Mouse (Mus musculus): Measurements from ENCODE around the gene Tdrd3. TPM values are rescaled to one million over a fixed set of nuclear protein-coding genes. Genes with fewer than 3 reads are reported as not detected.

Gene Tdrd3
- polyA plus RNA-seq (2014; fragmentation: Nextera tagmentation; extraction: Ambion mirVana): 38.4 and 53.8 TPM in 2 replicates

GRCm38 (mm10) chr14:87415808-87416721, at the start of gene Tdrd3:
Tdrd3 (plus strand) TSS chr14:87416639.
- Histone ChIP-seq H3K36me3 (ENCODE audit: control insufficient read depth, insufficient read depth, low read length) (no peaks in the 10 kb centered on the region), H3K9me3 (ENCODE audit: control insufficient read depth, low read length) (no peaks in the 10 kb centered on the region), H3K27ac (replicated peaks; ENCODE audit: low read depth, low read length) (peak within 1 kb of the TSS; percentile 98), H3K9ac (replicated peaks; ENCODE audit: low read length) (peak within 1 kb of the TSS; percentile 91), H3K27me3 (ENCODE audit: control insufficient read depth, insufficient read depth, low read length) (no peaks in the 10 kb centered on the region), H3K4me2 (ENCODE audit: low read length) (peak within 1 kb of the TSS; percentile 81), H3K4me1 (ENCODE audit: control insufficient read depth, insufficient read depth, low read length) (peaks cover 16% of the 10 kb centered on the region), H3K4me3 (replicated peaks; ENCODE audit: low read depth, low read length) (peak within 1 kb of the TSS; percentile 85)
- ATAC-seq (ENCODE audit: low FRiP score, low TSS enrichment) (peak; percentile 95), DNase-seq (peak; percentile 96)
- WGBS: under 1% methylated on average over 85 of the region's 85 CpGs

- H3K4me1 ChIP-seq (ENCODE audit: control insufficient read depth, insufficient read depth, low read length): no peaks in the 10 kb centered on the region
- DNase-seq (no peak), ATAC-seq (ENCODE audit: low FRiP score, low TSS enrichment) (no peak)
- no peak overlapping the region for H3K4me3 ChIP-seq (replicated peaks; ENCODE audit: low read depth, low read length)
- H3K9me3 ChIP-seq (ENCODE audit: control insufficient read depth, low read length): no peaks in the 10 kb centered on the region
- 74% methylated on average over 3 of the region's 3 CpGs for WGBS
- no peak overlapping the region for H3K27ac ChIP-seq (replicated peaks; ENCODE audit: low read depth, low read length)
- H3K9ac ChIP-seq (replicated peaks; ENCODE audit: low read length): no peak overlapping the region
- H3K27me3 ChIP-seq (ENCODE audit: control insufficient read depth, insufficient read depth, low read length): no peaks in the 10 kb centered on the region
- no peaks in the 10 kb centered on the region for H3K36me3 ChIP-seq (ENCODE audit: control insufficient read depth, insufficient read depth, low read length)
- H3K4me2 ChIP-seq (ENCODE audit: low read length): no peak overlapping the region
These were observed 49.3 kb upstream of the Tdrd3 start for GRCm38 (mm10) chr14:87367169-87367568.

DNA sequence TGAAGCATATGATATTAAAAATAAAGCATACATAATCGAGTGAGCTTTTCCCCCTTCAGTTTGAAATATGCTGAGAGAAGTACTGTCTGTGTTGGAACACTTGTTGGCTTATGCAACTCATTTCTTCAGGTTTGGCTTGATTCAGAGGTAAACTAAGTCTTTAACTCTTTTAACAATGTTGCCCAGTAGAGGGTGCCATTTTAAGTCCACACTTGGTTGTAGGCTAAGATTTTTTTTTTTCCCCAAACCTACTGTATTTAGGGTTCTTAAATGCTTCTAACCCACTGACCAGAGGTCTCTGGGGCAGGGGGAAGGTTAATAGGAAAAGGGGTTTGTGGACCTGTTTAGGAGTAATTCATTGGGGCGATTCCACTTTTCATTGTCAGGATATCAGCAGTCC, 33.4 kb upstream of the Tdrd3 start:
- H3K4me3 ChIP-seq (replicated peaks; ENCODE audit: low read depth, low read length): no peak overlapping the region
- 87% methylated on average over 2 of the region's 2 CpGs for WGBS
- DNase-seq: no peak
- H3K4me2 ChIP-seq (ENCODE audit: low read length): no peak overlapping the region
- no peak overlapping the region for H3K27ac ChIP-seq (replicated peaks; ENCODE audit: low read depth, low read length)
- no peak overlapping the region for H3K9ac ChIP-seq (replicated peaks; ENCODE audit: low read length)
- H3K27me3 ChIP-seq (ENCODE audit: control insufficient read depth, insufficient read depth, low read length): no peaks in the 10 kb centered on the region
- no peaks in the 10 kb centered on the region for H3K36me3 ChIP-seq (ENCODE audit: control insufficient read depth, insufficient read depth, low read length)
- no peaks in the 10 kb centered on the region for H3K4me1 ChIP-seq (ENCODE audit: control insufficient read depth, insufficient read depth, low read length)
- no peak for ATAC-seq (ENCODE audit: low FRiP score, low TSS enrichment)
- H3K9me3 ChIP-seq (ENCODE audit: control insufficient read depth, low read length): no peaks in the 10 kb centered on the region

GRCm38 (mm10) chr14:87384288-87385268, 31.9 kb upstream of the Tdrd3 start:
- ATAC-seq (ENCODE audit: low FRiP score, low TSS enrichment) (no peak), DNase-seq (no peak)
- Histone ChIP-seq H3K4me1 (ENCODE audit: control insufficient read depth, insufficient read depth, low read length) (no peaks in the 10 kb centered on the region), H3K9ac (replicated peaks; ENCODE audit: low read length) (no peak overlapping the region), H3K9me3 (ENCODE audit: control insufficient read depth, low read length) (no peaks in the 10 kb centered on the region), H3K4me2 (ENCODE audit: low read length) (no peak overlapping the region), H3K4me3 (replicated peaks; ENCODE audit: low read depth, low read length) (no peak overlapping the region), H3K27me3 (ENCODE audit: control insufficient read depth, insufficient read depth, low read length) (no peaks in the 10 kb centered on the region), H3K27ac (replicated peaks; ENCODE audit: low read depth, low read length) (no peak overlapping the region), H3K36me3 (ENCODE audit: control insufficient read depth, insufficient read depth, low read length) (no peaks in the 10 kb centered on the region)
- WGBS: 91% methylated on average over 7 of the region's 7 CpGs

- Histone ChIP-seq H3K4me1 (ENCODE audit: control insufficient read depth, insufficient read depth, low read length) (no peaks in the 10 kb centered on the region), H3K9ac (replicated peaks; ENCODE audit: low read length) (no peak overlapping the region), H3K4me2 (ENCODE audit: low read length) (no peak overlapping the region), H3K27me3 (ENCODE audit: control insufficient read depth, insufficient read depth, low read length) (no peaks in the 10 kb centered on the region), H3K36me3 (ENCODE audit: control insufficient read depth, insufficient read depth, low read length) (no peaks in the 10 kb centered on the region), H3K4me3 (replicated peaks; ENCODE audit: low read depth, low read length) (no peak overlapping the region), H3K27ac (replicated peaks; ENCODE audit: low read depth, low read length) (no peak overlapping the region), H3K9me3 (ENCODE audit: control insufficient read depth, low read length) (no peaks in the 10 kb centered on the region)
- WGBS: 77% methylated on average over 3 of the region's 3 CpGs
- no peak for ATAC-seq (ENCODE audit: low FRiP score, low TSS enrichment)
- no peak for DNase-seq
These were observed 23.3 kb upstream of the Tdrd3 start for GRCm38 (mm10) chr14:87393096-87393495.

- 40% methylated on average over 5 of the region's 5 CpGs for WGBS
- Histone ChIP-seq H3K4me2 (ENCODE audit: low read length) (no peak overlapping the region), H3K27me3 (ENCODE audit: control insufficient read depth, insufficient read depth, low read length) (no peaks in the 10 kb centered on the region), H3K4me3 (replicated peaks; ENCODE audit: low read depth, low read length) (no peak overlapping the region), H3K9ac (replicated peaks; ENCODE audit: low read length) (no peak overlapping the region), H3K36me3 (ENCODE audit: control insufficient read depth, insufficient read depth, low read length) (no peaks in the 10 kb centered on the region), H3K27ac (replicated peaks; ENCODE audit: low read depth, low read length) (no peak overlapping the region), H3K4me1 (ENCODE audit: control insufficient read depth, insufficient read depth, low read length) (no peaks in the 10 kb centered on the region), H3K9me3 (ENCODE audit: control insufficient read depth, low read length) (no peaks in the 10 kb centered on the region)
- DNase-seq: peak; percentile 48
- no peak for ATAC-seq (ENCODE audit: low FRiP score, low TSS enrichment)
These were observed 19.8 kb upstream of the Tdrd3 start for GRCm38 (mm10) chr14:87396643-87397042.

DNA sequence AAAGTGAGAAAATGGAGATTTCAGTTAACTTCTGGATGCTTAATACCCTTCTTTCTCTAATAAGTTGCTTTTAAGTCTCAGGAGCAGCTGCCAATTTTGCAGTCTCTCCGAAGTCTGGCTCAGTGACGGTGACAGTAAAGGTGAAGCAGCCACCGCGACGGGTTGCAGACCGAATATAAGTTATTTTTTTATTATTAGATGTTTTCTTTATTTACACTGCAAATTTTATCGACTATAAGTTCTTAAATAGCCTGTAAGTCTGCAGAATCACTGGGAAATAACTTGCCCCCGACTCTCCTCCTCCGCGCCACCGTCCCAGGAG, 992 bp upstream of the Tdrd3 start:
- peaks cover 16% of the 10 kb centered on the region for H3K4me1 ChIP-seq (ENCODE audit: control insufficient read depth, insufficient read depth, low read length)
- H3K4me2 ChIP-seq (ENCODE audit: low read length): peak overlapping the region; percentile 81
- no peaks in the 10 kb centered on the region for H3K27me3 ChIP-seq (ENCODE audit: control insufficient read depth, insufficient read depth, low read length)
- H3K4me3 ChIP-seq (replicated peaks; ENCODE audit: low read depth, low read length): peak overlapping the region; percentile 85
- no peaks in the 10 kb centered on the region for H3K9me3 ChIP-seq (ENCODE audit: control insufficient read depth, low read length)
- no peak overlapping the region for H3K27ac ChIP-seq (replicated peaks; ENCODE audit: low read depth, low read length)
- WGBS: 2% methylated on average over 11 of the region's 11 CpGs
- H3K36me3 ChIP-seq (ENCODE audit: control insufficient read depth, insufficient read depth, low read length): no peaks in the 10 kb centered on the region
- no peak for DNase-seq
- ATAC-seq (ENCODE audit: low FRiP score, low TSS enrichment): no peak
- H3K9ac ChIP-seq (replicated peaks; ENCODE audit: low read length): no peak overlapping the region

DNA sequence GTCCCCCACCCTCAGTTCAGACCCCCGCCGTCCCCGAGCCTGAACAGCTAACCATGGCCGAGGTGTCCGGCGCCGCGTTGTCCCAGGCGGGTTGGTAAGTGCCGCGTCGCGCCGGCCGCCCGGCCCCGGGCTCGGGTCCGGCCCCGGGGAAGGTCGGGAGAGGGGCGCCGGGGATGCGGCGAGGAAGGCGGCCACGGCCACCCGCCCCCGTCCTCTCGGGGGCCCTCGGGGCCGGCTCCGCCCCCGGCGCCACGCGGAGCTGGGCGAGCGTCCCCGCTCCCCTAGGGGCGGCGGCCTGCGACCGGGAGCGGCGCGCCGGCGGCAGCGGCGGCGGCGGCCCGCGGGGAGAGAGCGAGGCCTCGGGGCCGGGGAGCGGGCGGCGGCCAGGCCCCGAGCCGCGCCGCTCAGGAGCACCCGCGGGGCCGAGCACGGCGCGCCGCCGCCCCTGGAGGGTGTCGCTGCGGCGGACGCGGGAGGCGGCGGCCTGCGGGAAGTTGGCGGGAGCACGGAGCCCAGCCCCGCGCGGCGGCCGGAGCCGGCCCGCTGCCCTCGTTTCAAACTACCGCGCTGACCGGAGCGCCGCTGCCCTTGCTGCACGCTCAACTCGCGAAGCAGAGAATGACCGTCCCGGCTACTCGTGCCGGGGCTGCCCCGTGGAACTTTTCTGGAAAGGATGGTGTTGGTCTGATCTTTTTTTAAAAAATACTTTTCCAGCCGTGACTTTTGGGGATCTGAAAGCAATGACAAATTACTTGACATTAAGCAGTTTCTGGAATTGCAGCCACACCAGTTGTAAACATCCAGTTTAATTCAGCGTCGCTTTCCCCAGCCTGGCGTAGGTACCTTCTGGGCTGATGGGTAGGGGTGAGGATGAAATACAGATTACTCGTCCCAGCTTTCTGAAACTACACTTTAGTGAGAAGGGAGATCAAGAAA, 584 bp downstream of the Tdrd3 start:
- DNase-seq (peak; percentile 77), ATAC-seq (ENCODE audit: low FRiP score, low TSS enrichment) (peak; percentile 75)
- WGBS: under 1% methylated on average over 108 of the region's 109 CpGs
- H3K27ac ChIP-seq (replicated peaks; ENCODE audit: low read depth, low read length): peak overlapping the region; percentile 98
- no peaks in the 10 kb centered on the region for H3K36me3 ChIP-seq (ENCODE audit: control insufficient read depth, insufficient read depth, low read length)
- no peaks in the 10 kb centered on the region for H3K27me3 ChIP-seq (ENCODE audit: control insufficient read depth, insufficient read depth, low read length)
- peaks cover 16% of the 10 kb centered on the region for H3K4me1 ChIP-seq (ENCODE audit: control insufficient read depth, insufficient read depth, low read length)
- H3K4me3 ChIP-seq (replicated peaks; ENCODE audit: low read depth, low read length): peak overlapping the region; percentile 85
- H3K9me3 ChIP-seq (ENCODE audit: control insufficient read depth, low read length): no peaks in the 10 kb centered on the region
- H3K9ac ChIP-seq (replicated peaks; ENCODE audit: low read length): peak overlapping the region; percentile 91
- peak overlapping the region; percentile 81 for H3K4me2 ChIP-seq (ENCODE audit: low read length)

Measured in midbrain, embryonic 14.5 days (tissue).